Mouse (Mus musculus) liver, postnatal 0 days (tissue): ENCODE results near the gene Igfbp7. TPM values are rescaled to one million over a fixed set of nuclear protein-coding genes. Genes with fewer than 3 reads are reported as not detected.

Source experiments
- ATAC-seq: fragments of 200-750 bp; cut with Nextera tagmentation; 2 replicates; pipeline ENCODE4 v1.8.0; 2017; ENCODE audit warnings: mild to moderate bottlenecking, moderate library complexity
- DNase-seq: peaks from one replicate; pipeline ENCODE4 v3.0.0-alpha.2; 2016
- H3K27ac ChIP-seq: fragments of 300-500 bp; sonication (generic); 2 replicates; pipeline ENCODE4 v1.5.1; 2014; ENCODE audit warnings: antibody characterized with exemption, moderate library complexity, mild to moderate bottlenecking, low read depth
- H3K27me3 ChIP-seq: fragments of 300-500 bp; sonication (generic); 2 replicates; pipeline ENCODE4 v1.6.1; 2014; ENCODE audit warnings: low read length, control low read depth, mixed read lengths; ENCODE audit not compliant: insufficient read depth
- H3K36me3 ChIP-seq: fragments of 300-500 bp; sonication (generic); replicated peaks from 2 replicates; pipeline ENCODE4 v1.6.1; 2014; ENCODE audit warnings: mild to moderate bottlenecking, control low read depth, low read length, moderate library complexity, mixed read lengths; ENCODE audit not compliant: insufficient read depth
- H3K4me1 ChIP-seq: fragments of 300-500 bp; sonication (generic); 2 replicates; pipeline ENCODE4 v1.6.1; 2014; ENCODE audit warnings: antibody characterized with exemption, mild to moderate bottlenecking, control low read depth; ENCODE audit not compliant: insufficient read depth
- H3K4me2 ChIP-seq: fragments of 300-500 bp; sonication (generic); 2 replicates; pipeline ENCODE4 v1.6.1; 2014; ENCODE audit warnings: low read depth, mild to moderate bottlenecking, low read length, moderate library complexity, mixed read lengths
- H3K4me3 ChIP-seq: fragments of 300-500 bp; sonication (generic); 2 replicates; pipeline ENCODE4 v1.5.1; 2014; ENCODE audit warnings: low read depth, low read length
- H3K9ac ChIP-seq: fragments of 300-500 bp; sonication (generic); replicated peaks from 2 replicates; pipeline ENCODE4 v1.6.1; 2014; ENCODE audit warnings: mild to moderate bottlenecking, moderate library complexity
- H3K9me3 ChIP-seq: fragments of 300-500 bp; sonication (generic); 2 replicates; pipeline ENCODE4 v1.6.1; 2016; ENCODE audit warnings: mild to moderate bottlenecking, control low read depth, low read length, mixed read lengths
- CTCF ChIP-seq: sonication (generic); IDR thresholded peaks from 2 replicates; pipeline ENCODE4 v1.5.1; 2016; ENCODE audit warnings: antibody characterized with exemption, low read depth
- EP300 ChIP-seq: IDR thresholded peaks from 2 replicates; pipeline ENCODE4 v1.6.1; 2016; ENCODE audit warnings: antibody characterized with exemption, low read depth, mild to moderate bottlenecking
- WGBS: fragments of 180-500 bp; shearing (Covaris S2); extraction: QIAGEN DNeasy Blood & Tissue Kit; methylation state at CpG from one replicate; pipeline ENCODE4 v1.1.7; 2014; ENCODE audit not compliant: insufficient replicate concordance; 5-methylcytosine and 5-hydroxymethylcytosine counted together
- polyA plus RNA-seq: library from polyadenylated mRNA; unstranded; fragments of >200 nt; fragmentation: Nextera tagmentation; extraction: Ambion mirVana; gene quantifications from 2 replicates; pipeline ENCODE4 v1.2.1, GENCODE M21; 2015

The Igfbp7 gene
- polyA plus RNA-seq, 1 experiment from 2014 or later: 89.6 TPM

- Histone ChIP-seq H3K4me2 (peak overlapping the region; percentile 35), H3K27me3 (no peaks in the 10 kb centered on the region), H3K9me3 (no peaks in the 10 kb centered on the region), H3K4me3 (no peak overlapping the region), H3K9ac (no peak overlapping the region), H3K36me3 (no peaks in the 10 kb centered on the region), H3K4me1 (peaks cover 19% of the 10 kb centered on the region), H3K27ac (no peak overlapping the region)
- no peak for TF ChIP-seq EP300
- no peak for TF ChIP-seq CTCF
- no peak for ATAC-seq
- no peak for DNase-seq
- WGBS: 56% methylated on average over 5 of the region's 5 CpGs
Measured at GRCm38 (mm10) chr5:77385221-77385620, 22.6 kb downstream of the Igfbp7 start.

GRCm38 (mm10) chr5:77384724-77385123 is 23.1 kb downstream of the Igfbp7 start:
- no peak for ATAC-seq
- peak overlapping the region; percentile 35 for H3K4me2 ChIP-seq
- no peak overlapping the region for H3K4me3 ChIP-seq
- H3K9me3 ChIP-seq: no peaks in the 10 kb centered on the region
- no peak for DNase-seq
- H3K4me1 ChIP-seq: peaks cover 19% of the 10 kb centered on the region
- no peaks in the 10 kb centered on the region for H3K36me3 ChIP-seq
- TF ChIP-seq CTCF (no peak), EP300 (no peak)
- WGBS: 52% methylated on average over 9 of the region's 9 CpGs
- H3K9ac ChIP-seq: no peak overlapping the region
- H3K27ac ChIP-seq: no peak overlapping the region
- no peaks in the 10 kb centered on the region for H3K27me3 ChIP-seq

- no peak overlapping the region for H3K4me3 ChIP-seq
- DNase-seq (no peak), ATAC-seq (no peak)
- TF ChIP-seq CTCF (no peak), EP300 (no peak)
- H3K36me3 ChIP-seq: no peaks in the 10 kb centered on the region
- peaks cover 19% of the 10 kb centered on the region for H3K4me1 ChIP-seq
- no peaks in the 10 kb centered on the region for H3K9me3 ChIP-seq
- H3K4me2 ChIP-seq: peak overlapping the region; percentile 35; the same call in 1 of the 2 replicates
- peak overlapping the region; percentile 8; the same call in 1 of the 2 replicates for H3K27ac ChIP-seq
- H3K9ac ChIP-seq: no peak overlapping the region
- no peaks in the 10 kb centered on the region for H3K27me3 ChIP-seq
- 58% methylated on average over 5 of the region's 5 CpGs for WGBS
Measured at GRCm38 (mm10) chr5:77383799-77384554, 23.9 kb downstream of the Igfbp7 start.

- TF ChIP-seq CTCF (no peak), EP300 (no peak)
- Histone ChIP-seq H3K36me3 (no peaks in the 10 kb centered on the region), H3K27ac (no peak overlapping the region), H3K27me3 (no peaks in the 10 kb centered on the region), H3K9ac (no peak overlapping the region), H3K4me1 (peaks cover 18% of the 10 kb centered on the region), H3K4me3 (no peak overlapping the region), H3K4me2 (no peak overlapping the region), H3K9me3 (no peaks in the 10 kb centered on the region)
- DNase-seq: no peak
- 87% methylated on average over 5 of the region's 5 CpGs for WGBS
- ATAC-seq: no peak
Measured at GRCm38 (mm10) chr5:77381686-77382085, 26.2 kb downstream of the Igfbp7 start.

- TF ChIP-seq CTCF: no peak
- no peak for TF ChIP-seq EP300
- Histone ChIP-seq H3K27me3 (no peaks in the 10 kb centered on the region), H3K9ac (no peak overlapping the region), H3K9me3 (no peaks in the 10 kb centered on the region), H3K4me2 (no peak overlapping the region), H3K4me1 (peaks cover 15% of the 10 kb centered on the region), H3K4me3 (no peak overlapping the region), H3K27ac (no peak overlapping the region), H3K36me3 (no peaks in the 10 kb centered on the region)
- WGBS: 84% methylated on average over 7 of the region's 7 CpGs
- ATAC-seq (no peak), DNase-seq (no peak)
Measured at GRCm38 (mm10) chr5:77381283-77381682, 26.6 kb downstream of the Igfbp7 start.

GRCm38 (mm10) chr5:77380321-77380901 is 27.4 kb downstream of the Igfbp7 start:
- TF ChIP-seq EP300 (no peak), CTCF (no peak)
- peaks cover 15% of the 10 kb centered on the region for H3K4me1 ChIP-seq
- H3K9me3 ChIP-seq: no peaks in the 10 kb centered on the region
- no peak overlapping the region for H3K9ac ChIP-seq
- H3K36me3 ChIP-seq: no peaks in the 10 kb centered on the region
- 80% methylated on average over 17 of the region's 17 CpGs for WGBS
- no peak for DNase-seq
- no peak overlapping the region for H3K4me2 ChIP-seq
- no peak overlapping the region for H3K27ac ChIP-seq
- H3K27me3 ChIP-seq: no peaks in the 10 kb centered on the region
- no peak for ATAC-seq
- H3K4me3 ChIP-seq: no peak overlapping the region
